Mouse (Mus musculus): ENCODE results near the gene Itih3. TPM values are rescaled to one million over a fixed set of nuclear protein-coding genes. Genes with fewer than 3 reads are reported as not detected.
A peak's percentile ranks its signal among the peaks of the same experiment; 100 is the strongest.

Gene Itih3
- total RNA-seq (2022) = 10 to 100 TPM; 32.1 to 49.7 (median 37.8) TPM

- DNase-seq (ENCODE audit: low spot score in 2 of 2) = peak; percentile 4 to 58
These were observed at the start of gene Itih3 for GRCm38 (mm10) chr14:30923375-30924105. Gene Itih3, minus strand, starts transcription at chr14:30923760.

- DNase-seq (ENCODE audit: low spot score in 2 of 2) = no peak
These were observed 36.8 kb upstream of the Itih3 start for GRCm38 (mm10) chr14:30960366-30960765.

GRCm38 (mm10) chr14:30959031-30959430 is 35.5 kb upstream of the Itih3 start:
- no peak for DNase-seq (ENCODE audit: low spot score in 2 of 2)

GRCm38 (mm10) chr14:30958517-30958916 is 35.0 kb upstream of the Itih3 start:
- no peak for DNase-seq (ENCODE audit: low spot score in 2 of 2)

GRCm38 (mm10) chr14:30951154-30951825 is 27.7 kb upstream of the Itih3 start, which contains the start of gene Nek4:
Gene Nek4, plus strand, starts transcription at chr14:30951377.
- peak; percentile 88 to 96 for DNase-seq (ENCODE audit: low spot score in 2 of 2)

- no peak for DNase-seq (ENCODE audit: low spot score in 2 of 2)
These were observed 26.4 kb upstream of the Itih3 start for GRCm38 (mm10) chr14:30949986-30950385.

GRCm38 (mm10) chr14:30944745-30945144 is 21.2 kb upstream of the Itih3 start:
- DNase-seq (ENCODE audit: low spot score in 2 of 2) = no peak

GRCm38 (mm10) chr14:30943860-30944674 is 20.5 kb upstream of the Itih3 start:
- DNase-seq (ENCODE audit: low spot score in 2 of 2) = peak in 1 of 2 experiments; percentile 55

GRCm38 (mm10) chr14:30943038-30943437 is 19.5 kb upstream of the Itih3 start, which contains the start of gene Itih1:
Gene Itih1, minus strand, starts transcription at chr14:30943289.
- DNase-seq (ENCODE audit: low spot score in 2 of 2) = no peak

- no peak for DNase-seq (ENCODE audit: low spot score in 2 of 2)
These were observed 18.7 kb upstream of the Itih3 start for GRCm38 (mm10) chr14:30942254-30942653.

GRCm38 (mm10) chr14:30933351-30933750 is 9.8 kb upstream of the Itih3 start:
- DNase-seq (ENCODE audit: low spot score in 2 of 2) = no peak

GRCm38 (mm10) chr14:30930386-30930785 is 6.8 kb upstream of the Itih3 start:
- DNase-seq (ENCODE audit: low spot score in 2 of 2) = no peak

GRCm38 (mm10) chr14:30925492-30925891 is 1.9 kb upstream of the Itih3 start:
- DNase-seq (ENCODE audit: low spot score in 2 of 2) = no peak

- DNase-seq (ENCODE audit: low spot score in 2 of 2) = no peak
These were observed 1.4 kb downstream of the Itih3 start for GRCm38 (mm10) chr14:30922053-30922670.

GRCm38 (mm10) chr14:30916516-30916915 is 7.0 kb downstream of the Itih3 start:
- no peak for DNase-seq (ENCODE audit: low spot score in 2 of 2)

- no peak for DNase-seq (ENCODE audit: low spot score in 2 of 2)
These were observed 10.2 kb downstream of the Itih3 start for GRCm38 (mm10) chr14:30913404-30913803.

GRCm38 (mm10) chr14:30912641-30913040 is 10.9 kb downstream of the Itih3 start:
- no peak for DNase-seq (ENCODE audit: low spot score in 2 of 2)

GRCm38 (mm10) chr14:30911141-30911540 is 12.4 kb downstream of the Itih3 start:
- DNase-seq (ENCODE audit: low spot score in 2 of 2) = no peak

GRCm38 (mm10) chr14:30907814-30908265 is 15.7 kb downstream of the Itih3 start:
- DNase-seq (ENCODE audit: low spot score in 2 of 2) = no peak

GRCm38 (mm10) chr14:30906001-30906400 is 17.6 kb downstream of the Itih3 start:
- DNase-seq (ENCODE audit: low spot score in 2 of 2) = no peak

- DNase-seq (ENCODE audit: low spot score in 2 of 2) = no peak
These were observed 19.3 kb downstream of the Itih3 start for GRCm38 (mm10) chr14:30904307-30904706.

Data from left cerebral cortex, adult 8-10 months (tissue).